Mouse (Mus musculus): Measurements from ENCODE around the gene Ripor2. TPM values are rescaled to one million over a fixed set of nuclear protein-coding genes. Genes with fewer than 3 reads are reported as not detected.
A peak's percentile ranks its signal among the peaks of the same experiment; 100 is the strongest.

Ripor2 gene
- total RNA-seq, 2 experiments from 2014 or later = 55.7 to 56.5 TPM

GRCm38 (mm10) chr13:24641491-24642430, 59.8 kb downstream of the Ripor2 start:
- intact Hi-C loops (cut with DNase I) = no loop called here

DNA sequence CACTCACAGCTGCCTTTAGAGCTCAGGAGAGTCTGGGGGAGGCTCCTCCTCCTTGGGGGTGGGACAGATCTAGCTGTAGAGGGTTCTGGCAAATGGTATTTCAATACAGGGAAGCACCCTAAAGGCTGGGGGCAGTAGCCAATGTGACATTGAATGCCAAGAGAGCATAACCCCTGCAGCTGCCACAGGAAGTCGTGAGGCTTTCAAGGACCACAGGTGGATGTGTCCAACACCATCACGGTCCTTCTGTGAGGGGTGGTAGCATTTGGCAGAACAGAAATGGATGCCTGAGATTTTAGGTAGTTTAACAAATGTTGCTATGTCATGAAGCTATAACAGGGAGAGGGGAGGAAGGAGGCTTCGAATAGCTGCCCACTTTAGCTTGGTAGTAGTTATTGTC, 63.2 kb downstream of the Ripor2 start:
- intact Hi-C loops (cut with DNase I) = no loop called here
- DNase-seq = no peak

More at GRCm38 (mm10) chr13:24641491-24642430, 59.8 kb downstream of the Ripor2 start:
- no peak for DNase-seq

- DNase-seq = no peak
Measured at GRCm38 (mm10) chr13:24646324-24646723, 64.3 kb downstream of the Ripor2 start.

GRCm38 (mm10) chr13:24647444-24647843, 65.5 kb downstream of the Ripor2 start:
- no peak for DNase-seq
- intact Hi-C loops (cut with DNase I) = no loop called here

More at GRCm38 (mm10) chr13:24646324-24646723, 64.3 kb downstream of the Ripor2 start:
- intact Hi-C loops (cut with DNase I) = no loop called here

- intact Hi-C loops (cut with DNase I) = no loop called here
- no peak for DNase-seq
Measured at GRCm38 (mm10) chr13:24648027-24648426, 66.0 kb downstream of the Ripor2 start.

DNA sequence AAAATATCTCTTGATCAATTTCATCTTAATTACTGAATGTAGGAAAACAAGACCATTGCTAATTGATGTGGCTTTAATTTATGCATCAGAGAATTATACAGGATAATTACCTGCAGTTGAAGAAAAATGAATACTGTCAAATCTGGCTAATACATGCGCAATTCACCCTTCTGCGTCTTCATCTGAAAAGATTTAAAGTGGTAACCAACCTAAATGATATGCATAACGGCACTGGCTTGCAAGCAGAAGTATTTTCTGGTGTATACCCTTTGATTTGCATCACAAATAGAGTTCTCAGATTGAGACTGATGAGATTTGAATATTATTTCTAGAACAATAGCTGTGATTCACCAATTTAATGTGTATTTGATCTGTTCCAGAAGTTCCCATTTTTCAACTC, 66.7 kb downstream of the Ripor2 start:
- no peak for DNase-seq
- intact Hi-C loops (cut with DNase I) = no loop called here

GRCm38 (mm10) chr13:24649099-24649498, 67.1 kb downstream of the Ripor2 start:
- intact Hi-C loops (cut with DNase I) = no loop called here
- no peak for DNase-seq

DNA sequence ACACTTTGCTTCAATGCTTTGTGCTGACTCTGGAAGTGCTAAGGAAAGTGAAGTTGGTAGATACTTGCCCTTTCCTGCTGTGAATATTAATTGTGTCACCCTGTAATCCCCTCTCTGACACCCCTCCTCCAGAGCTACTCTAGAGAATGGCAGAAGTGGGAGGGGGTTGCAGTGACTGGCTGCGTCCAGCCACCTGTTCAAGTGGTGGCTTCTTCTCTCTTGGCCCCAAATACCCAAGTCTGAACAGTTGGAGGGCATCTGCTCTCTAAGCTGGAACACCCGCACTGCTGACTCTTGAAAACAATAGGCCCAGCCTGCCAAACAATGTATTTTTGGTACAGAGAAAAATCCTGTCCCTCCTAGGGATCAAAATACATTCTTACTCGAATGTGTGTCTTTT, 69.0 kb downstream of the Ripor2 start:
- intact Hi-C loops (cut with DNase I) = no loop called here

GRCm38 (mm10) chr13:24654919-24655635, 73.1 kb downstream of the Ripor2 start:
- DNase-seq = no peak
- intact Hi-C loops (cut with DNase I) = no loop called here

More for the DNA sequence above, 69.0 kb downstream of the Ripor2 start:
- DNase-seq = peak; percentile 18

- intact Hi-C loops (cut with DNase I) = no loop called here
- DNase-seq = peak; percentile 15
Measured at GRCm38 (mm10) chr13:24656719-24657497, 74.9 kb downstream of the Ripor2 start.

- intact Hi-C loops (cut with DNase I) = no loop called here
- DNase-seq = no peak
Measured at GRCm38 (mm10) chr13:24666763-24667162, 84.8 kb downstream of the Ripor2 start.

DNA sequence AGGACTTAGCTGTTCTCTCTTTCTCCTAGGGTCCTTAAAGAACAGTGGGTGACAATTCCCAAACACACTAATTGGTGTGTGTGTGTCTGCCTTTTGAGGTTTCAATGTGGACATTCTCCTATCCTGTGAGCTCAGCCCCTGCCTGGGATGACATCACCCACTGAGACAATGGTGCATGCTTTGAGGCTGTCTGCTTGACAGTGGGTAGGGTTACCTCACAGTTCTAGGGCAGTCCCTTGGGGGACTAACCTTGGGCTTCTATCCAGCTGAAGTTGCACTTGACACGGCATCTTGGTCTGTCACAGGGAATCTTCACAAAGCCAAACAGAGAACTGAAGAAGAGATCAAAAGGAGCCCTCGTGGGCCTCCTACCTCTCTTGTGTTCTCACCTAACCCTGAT, 86.6 kb downstream of the Ripor2 start:
- intact Hi-C loops (cut with DNase I) = no loop called here

DNA sequence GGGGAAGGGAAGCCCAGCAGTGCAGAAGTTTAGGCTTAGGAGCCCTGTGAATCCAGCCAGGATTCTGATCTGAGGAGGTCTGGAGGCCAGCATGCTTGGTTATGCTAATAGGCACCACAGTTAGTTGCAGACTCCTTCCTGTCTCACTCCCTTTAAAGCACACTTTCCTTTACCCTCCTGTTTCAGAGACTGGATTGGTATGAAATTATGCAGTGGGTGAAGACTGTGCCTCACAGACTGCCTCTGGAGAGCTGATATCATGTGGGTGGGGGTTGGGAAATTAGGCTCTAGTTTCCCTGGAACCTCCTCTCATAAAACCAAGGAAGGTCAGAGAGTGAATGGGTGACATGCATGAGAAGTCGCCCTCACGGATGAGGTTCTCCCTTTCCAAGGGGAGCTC, 88.7 kb downstream of the Ripor2 start:
- intact Hi-C loops (cut with DNase I) = no loop called here
- DNase-seq = no peak

More for the DNA sequence above, 86.6 kb downstream of the Ripor2 start:
- DNase-seq = no peak

- intact Hi-C loops (cut with DNase I) = no loop called here
- peak; percentile 40 for DNase-seq
Measured at GRCm38 (mm10) chr13:24679027-24679680, 97.2 kb downstream of the Ripor2 start.

GRCm38 (mm10) chr13:24680951-24681350, 99.0 kb downstream of the Ripor2 start:
- no peak for DNase-seq
- intact Hi-C loops (cut with DNase I) = no loop called here

GRCm38 (mm10) chr13:24682346-24682745, 100.4 kb downstream of the Ripor2 start:
- intact Hi-C loops (cut with DNase I) = no loop called here
- DNase-seq = no peak

GRCm38 (mm10) chr13:24684503-24684902, 102.5 kb downstream of the Ripor2 start:
- DNase-seq = no peak
- intact Hi-C loops (cut with DNase I) = no loop called here

- no peak for DNase-seq
- intact Hi-C loops (cut with DNase I) = loop anchor here (5.0 kb wide), 1 partner anchor 204 kb away; no protein-coding TSS in a partner anchor
Measured at GRCm38 (mm10) chr13:24685846-24686245, 103.9 kb downstream of the Ripor2 start.

DNA sequence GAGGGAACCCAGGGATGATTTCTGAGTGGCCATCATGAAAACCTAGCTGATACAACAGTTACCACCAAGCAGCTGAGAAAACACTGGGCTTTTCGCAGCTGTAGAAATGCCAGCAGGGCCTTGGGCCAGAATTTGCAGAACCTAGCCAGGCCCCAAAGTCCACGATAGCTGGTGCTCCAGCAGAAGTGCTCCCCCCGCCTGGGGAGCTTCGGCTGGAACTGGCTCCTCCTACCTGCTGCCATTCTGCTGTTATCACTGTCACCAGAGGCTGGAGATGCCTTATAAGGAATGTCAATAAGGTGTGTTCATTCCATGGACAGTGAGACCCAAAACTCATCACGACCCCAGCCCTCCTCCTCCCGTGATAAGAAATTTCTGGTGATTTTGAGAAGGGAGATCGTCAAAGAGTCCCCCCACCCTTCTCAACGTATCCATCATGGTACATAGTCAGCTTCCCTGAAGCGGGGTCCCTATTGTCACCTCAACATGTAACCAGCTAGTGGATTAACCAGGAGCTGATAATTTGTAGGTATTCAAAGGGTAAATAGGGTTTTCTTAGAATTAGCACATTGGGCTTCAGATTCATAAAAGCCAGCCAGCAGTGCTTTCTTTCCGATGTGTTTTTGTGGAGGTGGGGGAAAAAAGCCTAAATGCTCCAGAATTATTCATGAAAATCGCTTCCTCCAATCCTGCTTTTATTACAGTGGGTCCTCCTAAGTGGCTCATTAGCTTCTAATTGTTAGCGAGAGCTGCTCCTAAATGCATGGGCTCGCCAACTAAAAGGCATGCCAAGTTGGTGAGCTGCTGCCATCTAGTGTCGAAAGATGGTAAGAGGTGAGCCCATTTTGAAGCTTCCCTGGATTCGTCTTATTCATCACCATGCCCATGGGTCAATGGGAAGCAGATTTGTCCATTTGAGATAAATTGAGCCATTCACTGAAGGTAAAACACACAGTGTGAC, 105.0 kb downstream of the Ripor2 start:
- intact Hi-C loops (cut with DNase I) = loop anchor here (5.0 kb wide), 1 partner anchor 205 kb away; no protein-coding TSS in a partner anchor
- peak; percentile 74 for DNase-seq
